Mouse (Mus musculus): ENCODE measurements around the gene Ffar3. TPM values are rescaled to one million over a fixed set of nuclear protein-coding genes. Genes with fewer than 3 reads are reported as not detected.

Ffar3 gene
- polyA plus RNA-seq, 1 experiment from 2014 or later = 0.09 TPM

GRCm38 (mm10) chr7:30857746-30858145 lies 1.8 kb upstream of the Ffar3 start:
- no peak overlapping the region for H3K4me3 ChIP-seq (ENCODE audit: low read depth, low read length)
- DNase-seq (ENCODE audit: low spot score) (no peak), ATAC-seq (ENCODE audit: insufficient number of reproducible peaks, low FRiP score, low TSS enrichment, low read depth) (no peak)
- no peaks in the 10 kb centered on the region for H3K4me1 ChIP-seq (ENCODE audit: control insufficient read depth, insufficient read depth, low read length)
- no peaks in the 10 kb centered on the region for H3K36me3 ChIP-seq (ENCODE audit: control insufficient read depth, insufficient read depth, low read length)
- H3K9ac ChIP-seq (ENCODE audit: low read length) = no peak overlapping the region
- H3K4me2 ChIP-seq (ENCODE audit: low read depth, severe bottlenecking) = no peak overlapping the region
- WGBS = 79% methylated on average over 1 of the region's 1 CpGs
- H3K27ac ChIP-seq (replicated peaks; ENCODE audit: low read depth, low read length) = no peak overlapping the region
- H3K27me3 ChIP-seq (ENCODE audit: control insufficient read depth, insufficient read depth, low read length) = no peaks in the 10 kb centered on the region
- no peaks in the 10 kb centered on the region for H3K9me3 ChIP-seq (ENCODE audit: control insufficient read depth, low read length)

DNA sequence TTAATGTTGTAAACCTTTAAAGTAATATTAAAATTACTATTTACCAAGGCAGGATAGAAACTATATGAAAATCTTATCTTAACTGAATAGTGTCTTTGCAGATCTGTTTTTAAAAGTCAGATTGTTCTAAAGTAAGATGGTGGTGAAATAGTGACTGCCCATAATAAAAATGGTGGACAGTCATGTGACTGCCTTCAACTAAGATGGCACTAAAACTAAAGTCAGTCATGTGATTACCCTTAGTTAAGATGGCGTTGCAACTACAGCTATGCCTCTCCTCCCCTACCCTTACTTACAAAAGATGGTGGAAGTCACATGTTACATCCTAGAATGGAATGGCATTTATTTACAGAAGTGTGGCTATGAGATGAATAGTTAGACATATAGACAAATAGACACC lies 4.6 kb downstream of the Ffar3 start:
- Histone ChIP-seq H3K9me3 (ENCODE audit: control insufficient read depth, low read length) (no peaks in the 10 kb centered on the region), H3K27ac (replicated peaks; ENCODE audit: low read depth, low read length) (no peak overlapping the region), H3K9ac (ENCODE audit: low read length) (no peak overlapping the region), H3K4me1 (ENCODE audit: control insufficient read depth, insufficient read depth, low read length) (no peaks in the 10 kb centered on the region), H3K4me2 (ENCODE audit: low read depth, severe bottlenecking) (no peak overlapping the region), H3K27me3 (ENCODE audit: control insufficient read depth, insufficient read depth, low read length) (no peaks in the 10 kb centered on the region), H3K36me3 (ENCODE audit: control insufficient read depth, insufficient read depth, low read length) (no peaks in the 10 kb centered on the region), H3K4me3 (ENCODE audit: low read depth, low read length) (no peak overlapping the region)
- ATAC-seq (ENCODE audit: insufficient number of reproducible peaks, low FRiP score, low TSS enrichment, low read depth) (no peak), DNase-seq (ENCODE audit: low spot score) (no peak)
- 76% methylated on average over 1 of the region's 1 CpGs for WGBS

DNA sequence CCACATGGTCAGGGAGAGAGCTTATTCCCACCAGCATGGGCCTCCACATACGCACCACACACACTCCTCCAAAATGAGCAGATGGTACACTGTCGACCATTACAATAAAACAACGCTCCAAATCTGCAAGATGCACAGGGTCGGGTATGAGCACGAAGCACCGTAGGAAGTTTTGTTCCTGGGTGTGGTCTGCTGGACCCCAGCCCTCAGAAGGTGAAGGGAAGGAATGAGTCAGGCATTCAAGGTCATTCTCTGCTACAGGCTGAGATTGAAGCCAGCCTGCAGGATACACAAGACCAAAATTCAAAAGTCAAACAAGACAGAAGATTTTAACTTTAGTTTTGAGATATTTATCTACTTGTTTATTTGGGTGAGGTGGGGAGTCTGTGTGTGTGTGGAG lies 8.0 kb downstream of the Ffar3 start:
- Histone ChIP-seq H3K4me2 (ENCODE audit: low read depth, severe bottlenecking) (no peak overlapping the region), H3K27me3 (ENCODE audit: control insufficient read depth, insufficient read depth, low read length) (no peaks in the 10 kb centered on the region), H3K9me3 (ENCODE audit: control insufficient read depth, low read length) (no peaks in the 10 kb centered on the region), H3K4me1 (ENCODE audit: control insufficient read depth, insufficient read depth, low read length) (0 out of 2 replicates have a peak, but pooled peaks cover 3% of the 10 kb centered on the region), H3K4me3 (ENCODE audit: low read depth, low read length) (no peak overlapping the region), H3K9ac (ENCODE audit: low read length) (no peak overlapping the region), H3K27ac (replicated peaks; ENCODE audit: low read depth, low read length) (no peak overlapping the region), H3K36me3 (ENCODE audit: control insufficient read depth, insufficient read depth, low read length) (no peaks in the 10 kb centered on the region)
- 81% methylated on average over 6 of the region's 6 CpGs for WGBS
- no peak for DNase-seq (ENCODE audit: low spot score)
- ATAC-seq (ENCODE audit: insufficient number of reproducible peaks, low FRiP score, low TSS enrichment, low read depth) = no peak

DNA sequence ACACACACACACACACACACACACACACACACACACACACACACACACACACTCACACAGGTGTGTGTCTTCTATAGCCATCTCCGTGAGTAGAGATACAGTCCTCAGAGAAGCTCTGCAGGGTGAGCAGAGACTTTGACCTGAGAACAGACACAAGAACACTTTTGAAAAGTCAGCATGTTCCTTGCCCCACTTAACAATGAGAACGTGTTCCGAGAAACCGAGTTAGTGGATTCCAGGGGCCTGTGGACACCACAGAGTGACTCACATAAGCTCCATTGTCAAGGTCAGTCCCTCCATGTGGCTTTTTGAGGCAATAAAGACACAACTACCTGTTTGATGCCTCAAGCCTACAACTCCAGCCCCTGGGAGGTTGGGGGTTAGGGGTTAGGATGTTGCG lies 8.6 kb downstream of the Ffar3 start:
- no peak for ATAC-seq (ENCODE audit: insufficient number of reproducible peaks, low FRiP score, low TSS enrichment, low read depth)
- H3K27me3 ChIP-seq (ENCODE audit: control insufficient read depth, insufficient read depth, low read length) = no peaks in the 10 kb centered on the region
- no peak for DNase-seq (ENCODE audit: low spot score)
- WGBS = 74% methylated on average over 5 of the region's 5 CpGs
- H3K4me3 ChIP-seq (ENCODE audit: low read depth, low read length) = no peak overlapping the region
- no peak overlapping the region for H3K27ac ChIP-seq (replicated peaks; ENCODE audit: low read depth, low read length)
- 0 out of 2 replicates have a peak, but pooled peaks cover 3% of the 10 kb centered on the region for H3K4me1 ChIP-seq (ENCODE audit: control insufficient read depth, insufficient read depth, low read length)
- H3K9ac ChIP-seq (ENCODE audit: low read length) = no peak overlapping the region
- no peaks in the 10 kb centered on the region for H3K9me3 ChIP-seq (ENCODE audit: control insufficient read depth, low read length)
- no peak overlapping the region for H3K4me2 ChIP-seq (ENCODE audit: low read depth, severe bottlenecking)
- H3K36me3 ChIP-seq (ENCODE audit: control insufficient read depth, insufficient read depth, low read length) = no peaks in the 10 kb centered on the region

DNA sequence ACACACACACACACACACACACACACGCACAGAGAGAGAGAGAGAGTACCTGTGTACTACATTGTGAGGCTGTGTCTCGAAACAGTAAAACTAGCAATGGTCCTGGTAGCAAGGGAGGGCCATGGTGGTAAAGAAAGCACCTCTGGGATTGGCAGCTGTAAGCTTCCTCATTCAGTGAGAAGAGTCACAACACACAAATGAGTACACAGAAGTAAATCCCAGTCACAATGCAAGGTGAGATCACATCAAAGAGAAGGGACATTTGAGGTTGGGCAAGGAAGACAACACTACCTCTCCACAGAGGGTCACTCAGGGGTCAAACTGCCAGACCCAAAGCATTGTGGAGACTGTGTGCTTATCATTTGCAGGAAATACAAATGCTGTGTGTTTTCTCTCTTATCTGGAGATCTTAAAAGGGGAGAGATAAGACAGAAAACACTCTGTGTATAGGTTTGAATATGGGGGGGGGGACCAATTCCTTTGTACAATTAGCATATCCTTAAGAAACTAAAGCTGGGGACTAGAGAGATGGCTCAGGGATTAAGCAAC lies 9.4 kb downstream of the Ffar3 start:
- Histone ChIP-seq H3K9ac (ENCODE audit: low read length) (no peak overlapping the region), H3K4me3 (ENCODE audit: low read depth, low read length) (no peak overlapping the region), H3K27me3 (ENCODE audit: control insufficient read depth, insufficient read depth, low read length) (no peaks in the 10 kb centered on the region), H3K27ac (replicated peaks; ENCODE audit: low read depth, low read length) (no peak overlapping the region), H3K4me1 (ENCODE audit: control insufficient read depth, insufficient read depth, low read length) (0 out of 2 replicates have a peak, but pooled peaks cover 3% of the 10 kb centered on the region), H3K4me2 (ENCODE audit: low read depth, severe bottlenecking) (no peak overlapping the region), H3K9me3 (ENCODE audit: control insufficient read depth, low read length) (no peaks in the 10 kb centered on the region), H3K36me3 (ENCODE audit: control insufficient read depth, insufficient read depth, low read length) (no peaks in the 10 kb centered on the region)
- no peak for DNase-seq (ENCODE audit: low spot score)
- ATAC-seq (ENCODE audit: insufficient number of reproducible peaks, low FRiP score, low TSS enrichment, low read depth) = no peak
- WGBS = 67% methylated on average over 2 of the region's 2 CpGs

- H3K4me3 ChIP-seq (ENCODE audit: low read depth, low read length) = no peak overlapping the region
- DNase-seq (ENCODE audit: low spot score) (no peak), ATAC-seq (ENCODE audit: insufficient number of reproducible peaks, low FRiP score, low TSS enrichment, low read depth) (no peak)
- H3K4me1 ChIP-seq (ENCODE audit: control insufficient read depth, insufficient read depth, low read length) = 0 out of 2 replicates have a peak, but pooled peaks cover 3% of the 10 kb centered on the region
- no peaks in the 10 kb centered on the region for H3K9me3 ChIP-seq (ENCODE audit: control insufficient read depth, low read length)
- 26% methylated on average over 7 of the region's 7 CpGs for whole genome bisulfite sequencing
- no peak overlapping the region for H3K9ac ChIP-seq (ENCODE audit: low read length)
- no peaks in the 10 kb centered on the region for H3K27me3 ChIP-seq (ENCODE audit: control insufficient read depth, insufficient read depth, low read length)
- H3K36me3 ChIP-seq (ENCODE audit: control insufficient read depth, insufficient read depth, low read length) = no peaks in the 10 kb centered on the region
- no peak overlapping the region for H3K4me2 ChIP-seq (ENCODE audit: low read depth, severe bottlenecking)
- no peak overlapping the region for H3K27ac ChIP-seq (replicated peaks; ENCODE audit: low read depth, low read length)
Observed at GRCm38 (mm10) chr7:30844676-30845297, 11.2 kb downstream of the Ffar3 start.

DNA sequence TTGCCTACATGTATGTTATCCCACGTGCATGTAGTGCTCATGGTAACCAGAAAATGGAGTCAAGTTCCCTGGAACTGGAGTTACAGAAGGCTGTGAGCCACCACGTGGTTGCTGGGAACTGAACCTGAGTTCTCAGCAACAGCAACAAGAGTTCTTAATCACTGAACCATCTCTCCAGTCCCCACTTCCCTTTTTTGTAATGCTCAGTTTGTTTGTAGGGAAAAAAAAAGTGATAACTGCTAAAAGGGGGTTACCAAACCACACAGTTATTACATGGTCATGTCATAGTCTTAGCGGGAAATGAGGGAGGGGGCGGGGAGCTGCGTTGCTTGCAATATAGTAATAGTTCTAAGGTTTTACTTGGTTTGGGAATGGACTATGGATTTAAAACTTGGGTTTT lies 13.9 kb downstream of the Ffar3 start:
- Histone ChIP-seq H3K27ac (replicated peaks; ENCODE audit: low read depth, low read length) (no peak overlapping the region), H3K4me1 (ENCODE audit: control insufficient read depth, insufficient read depth, low read length) (0 out of 2 replicates have a peak, but pooled peaks cover 3% of the 10 kb centered on the region), H3K36me3 (ENCODE audit: control insufficient read depth, insufficient read depth, low read length) (no peaks in the 10 kb centered on the region), H3K4me3 (ENCODE audit: low read depth, low read length) (no peak overlapping the region), H3K9me3 (ENCODE audit: control insufficient read depth, low read length) (no peaks in the 10 kb centered on the region), H3K4me2 (ENCODE audit: low read depth, severe bottlenecking) (no peak overlapping the region), H3K9ac (ENCODE audit: low read length) (no peak overlapping the region), H3K27me3 (ENCODE audit: control insufficient read depth, insufficient read depth, low read length) (no peaks in the 10 kb centered on the region)
- DNase-seq (ENCODE audit: low spot score) (no peak), ATAC-seq (ENCODE audit: insufficient number of reproducible peaks, low FRiP score, low TSS enrichment, low read depth) (no peak)
- WGBS = 88% methylated on average over 5 of the region's 5 CpGs

DNA sequence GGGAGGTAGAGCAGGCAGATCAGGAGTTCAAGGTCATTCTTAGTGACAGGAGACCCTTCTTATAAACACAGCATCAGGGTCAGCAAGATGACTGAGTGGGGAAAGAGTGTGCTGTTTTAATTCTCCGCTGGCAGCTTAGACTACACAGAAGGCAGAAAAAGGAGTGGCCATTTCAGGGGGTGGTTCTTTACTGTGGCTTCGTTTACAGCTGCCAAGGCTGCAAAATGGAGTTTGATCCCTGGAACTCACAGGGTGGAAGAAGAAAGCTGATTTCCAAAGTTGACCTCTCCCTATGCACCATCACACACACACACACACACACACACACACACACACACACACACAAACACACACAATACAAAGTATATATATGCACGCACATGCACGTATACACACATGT lies 14.6 kb downstream of the Ffar3 start:
- H3K4me3 ChIP-seq (ENCODE audit: low read depth, low read length) = no peak overlapping the region
- WGBS = 76% methylated on average over 4 of the region's 4 CpGs
- H3K4me1 ChIP-seq (ENCODE audit: control insufficient read depth, insufficient read depth, low read length) = 0 out of 2 replicates have a peak, but pooled peaks cover 3% of the 10 kb centered on the region
- no peak overlapping the region for H3K4me2 ChIP-seq (ENCODE audit: low read depth, severe bottlenecking)
- H3K9ac ChIP-seq (ENCODE audit: low read length) = no peak overlapping the region
- no peaks in the 10 kb centered on the region for H3K27me3 ChIP-seq (ENCODE audit: control insufficient read depth, insufficient read depth, low read length)
- H3K9me3 ChIP-seq (ENCODE audit: control insufficient read depth, low read length) = no peaks in the 10 kb centered on the region
- DNase-seq (ENCODE audit: low spot score) (no peak), ATAC-seq (ENCODE audit: insufficient number of reproducible peaks, low FRiP score, low TSS enrichment, low read depth) (no peak)
- no peaks in the 10 kb centered on the region for H3K36me3 ChIP-seq (ENCODE audit: control insufficient read depth, insufficient read depth, low read length)
- no peak overlapping the region for H3K27ac ChIP-seq (replicated peaks; ENCODE audit: low read depth, low read length)

DNA sequence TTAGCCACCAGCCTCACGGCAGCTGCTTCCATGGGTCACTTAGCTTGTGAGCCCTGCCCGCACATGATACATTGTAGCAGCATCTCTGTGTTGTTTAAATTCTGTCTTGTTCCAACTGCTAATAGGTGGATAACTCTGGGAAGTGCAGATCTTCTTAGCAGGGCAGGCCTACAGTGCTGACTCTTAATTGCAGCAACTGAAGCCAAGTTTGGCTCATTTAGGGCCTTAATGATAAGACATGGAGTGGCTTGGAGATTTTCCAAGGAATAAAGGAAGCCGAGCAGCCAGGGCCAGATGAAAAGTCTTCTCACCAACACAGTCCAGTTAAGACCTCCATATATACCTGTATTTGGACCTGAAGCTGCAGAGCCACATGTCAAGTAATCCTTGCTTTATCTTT lies 15.7 kb downstream of the Ffar3 start:
- no peak for DNase-seq (ENCODE audit: low spot score)
- Histone ChIP-seq H3K9me3 (ENCODE audit: control insufficient read depth, low read length) (no peaks in the 10 kb centered on the region), H3K4me1 (ENCODE audit: control insufficient read depth, insufficient read depth, low read length) (0 out of 2 replicates have a peak, but pooled peaks cover 3% of the 10 kb centered on the region), H3K4me2 (ENCODE audit: low read depth, severe bottlenecking) (no peak overlapping the region), H3K4me3 (ENCODE audit: low read depth, low read length) (no peak overlapping the region), H3K27ac (replicated peaks; ENCODE audit: low read depth, low read length) (no peak overlapping the region), H3K36me3 (ENCODE audit: control insufficient read depth, insufficient read depth, low read length) (no peaks in the 10 kb centered on the region), H3K27me3 (ENCODE audit: control insufficient read depth, insufficient read depth, low read length) (no peaks in the 10 kb centered on the region), H3K9ac (ENCODE audit: low read length) (no peak overlapping the region)
- 80% methylated on average over 3 of the region's 3 CpGs for WGBS
- no peak for ATAC-seq (ENCODE audit: insufficient number of reproducible peaks, low FRiP score, low TSS enrichment, low read depth)

All from limb, embryonic 11.5 days (tissue).